Mouse (Mus musculus) intestine, embryonic 15.5 days (tissue): Measurements from ENCODE around the gene Sqstm1. TPM values are rescaled to one million over a fixed set of nuclear protein-coding genes. Genes with fewer than 3 reads are reported as not detected.

Experiments used
- ATAC-seq: fragments of 200-750 bp; cut with Nextera tagmentation; 2 replicates; pipeline ENCODE4 v1.8.0; 2017; ENCODE audit warnings: moderate TSS enrichment, moderate library complexity
- H3K27ac ChIP-seq: fragments of 300-500 bp; sonication (generic); 2 replicates; pipeline ENCODE4 v1.5.1; 2015; ENCODE audit warnings: mild to moderate bottlenecking, inconsistent platforms
- H3K27me3 ChIP-seq: fragments of 300-500 bp; sonication (generic); replicated peaks from 2 replicates; pipeline ENCODE4 v1.6.1; 2015; ENCODE audit warnings: inconsistent platforms
- H3K36me3 ChIP-seq: fragments of 300-500 bp; sonication (generic); 2 replicates; pipeline ENCODE4 v1.6.1; 2015; ENCODE audit warnings: inconsistent platforms
- H3K4me1 ChIP-seq: fragments of 300-500 bp; sonication (generic); replicated peaks from 2 replicates; pipeline ENCODE4 v1.6.1; 2015; ENCODE audit warnings: inconsistent platforms
- H3K4me2 ChIP-seq: fragments of 300-500 bp; sonication (generic); replicated peaks from 2 replicates; pipeline ENCODE4 v1.6.1; 2015; ENCODE audit warnings: mild to moderate bottlenecking, inconsistent platforms
- H3K4me3 ChIP-seq: fragments of 300-500 bp; sonication (generic); replicated peaks from 2 replicates; pipeline ENCODE4 v1.5.1; 2015; ENCODE audit warnings: inconsistent platforms
- H3K9ac ChIP-seq: fragments of 300-500 bp; sonication (generic); 2 replicates; pipeline ENCODE4 v1.6.1; 2015; ENCODE audit warnings: inconsistent platforms
- H3K9me3 ChIP-seq: fragments of 300-500 bp; sonication (generic); 2 replicates; pipeline ENCODE4 v1.6.1; 2016; ENCODE audit warnings: inconsistent platforms
- WGBS: fragments of 180-500 bp; shearing (Covaris S2); methylation state at CpG from one replicate; pipeline ENCODE4 v1.1.7; 2015; 5-methylcytosine and 5-hydroxymethylcytosine counted together
- polyA plus RNA-seq: library from polyadenylated mRNA; unstranded; fragments of >200 nt; fragmentation: Nextera tagmentation; extraction: Ambion mirVana; gene quantifications from 2 replicates; pipeline ENCODE4 v1.2.1, GENCODE M21; 2015

Sqstm1 gene
- 189 and 205 TPM in 2 replicates for polyA plus RNA-seq

- peak within 1 kb of the TSS; percentile 99 for H3K27ac ChIP-seq
- under 1% methylated on average over 48 of the region's 48 CpGs for WGBS
Observed at GRCm38 (mm10) chr11:50210505-50211151, at the start of gene Sqstm1, which contains the start of gene Mgat4b. Gene Sqstm1 (minus strand): TSS chr11:50210827. Gene Mgat4b (plus strand): TSS chr11:50210890.

GRCm38 (mm10) chr11:50258310-50258709 lies 47.7 kb upstream of the Sqstm1 start:
- 82% methylated on average over 7 of the region's 7 CpGs for whole genome bisulfite sequencing
- H3K36me3 ChIP-seq, result peaks cover 46% of the 10 kb centered on the region
- no peak overlapping the region for H3K4me3 ChIP-seq

More at GRCm38 (mm10) chr11:50210505-50211151, at the start of gene Sqstm1, which contains the start of gene Mgat4b:
- peak within 1 kb of the TSS; percentile 97 for H3K9ac ChIP-seq
- peak within 1 kb of the TSS; percentile 96 for H3K4me3 ChIP-seq
- peak within 1 kb of the TSS; percentile 67 for H3K4me2 ChIP-seq
- peaks cover 21% of the 10 kb centered on the region for H3K36me3 ChIP-seq
- peaks cover 20% of the 10 kb centered on the region; the same call in 1 of the 2 replicates for H3K4me1 ChIP-seq
- H3K9me3 ChIP-seq, result no peaks in the 10 kb centered on the region
- H3K27me3 ChIP-seq, result no peaks in the 10 kb centered on the region
- peak; percentile 80 for ATAC-seq

GRCm38 (mm10) chr11:50256615-50257014 lies 46.0 kb upstream of the Sqstm1 start:
- 83% methylated on average over 7 of the region's 7 CpGs for WGBS
- H3K27ac ChIP-seq, result no peak overlapping the region
- ATAC-seq, result no peak
- peaks cover 35% of the 10 kb centered on the region for H3K36me3 ChIP-seq
- no peak overlapping the region for H3K4me2 ChIP-seq
- no peaks in the 10 kb centered on the region for H3K9me3 ChIP-seq
- peaks cover 13% of the 10 kb centered on the region; the same call in 1 of the 2 replicates for H3K4me1 ChIP-seq
- no peak overlapping the region for H3K9ac ChIP-seq
- no peak overlapping the region for H3K4me3 ChIP-seq
- H3K27me3 ChIP-seq, result no peaks in the 10 kb centered on the region

More at GRCm38 (mm10) chr11:50258310-50258709, 47.7 kb upstream of the Sqstm1 start:
- H3K9me3 ChIP-seq, result no peaks in the 10 kb centered on the region
- H3K9ac ChIP-seq, result no peak overlapping the region
- no peak overlapping the region for H3K27ac ChIP-seq
- ATAC-seq, result no peak
- H3K4me2 ChIP-seq, result no peak overlapping the region
- no peaks in the 10 kb centered on the region for H3K27me3 ChIP-seq
- H3K4me1 ChIP-seq, result peaks cover 2% of the 10 kb centered on the region; the same call in 1 of the 2 replicates

- Histone ChIP-seq H3K9me3 (no peaks in the 10 kb centered on the region), H3K27me3 (no peaks in the 10 kb centered on the region), H3K36me3 (peaks cover 16% of the 10 kb centered on the region), H3K9ac (no peak overlapping the region), H3K4me3 (no peak overlapping the region), H3K4me2 (no peak overlapping the region), H3K4me1 (peaks cover 13% of the 10 kb centered on the region; the same call in 1 of the 2 replicates), H3K27ac (no peak overlapping the region)
- no peak for ATAC-seq
- WGBS, result 69% methylated on average over 12 of the region's 12 CpGs
Observed at GRCm38 (mm10) chr11:50254010-50254580, 43.5 kb upstream of the Sqstm1 start.

GRCm38 (mm10) chr11:50253393-50253792 lies 42.8 kb upstream of the Sqstm1 start:
- H3K4me2 ChIP-seq, result no peak overlapping the region
- H3K4me3 ChIP-seq, result no peak overlapping the region
- H3K36me3 ChIP-seq, result peaks cover 10% of the 10 kb centered on the region
- ATAC-seq, result no peak
- H3K9ac ChIP-seq, result no peak overlapping the region
- peaks cover 13% of the 10 kb centered on the region; the same call in 1 of the 2 replicates for H3K4me1 ChIP-seq
- no peak overlapping the region for H3K27ac ChIP-seq
- H3K9me3 ChIP-seq, result no peaks in the 10 kb centered on the region
- H3K27me3 ChIP-seq, result no peaks in the 10 kb centered on the region
- 41% methylated on average over 1 of the region's 1 CpGs for WGBS

- WGBS, result 45% methylated on average over 11 of the region's 11 CpGs
- no peak overlapping the region for H3K4me3 ChIP-seq
- H3K36me3 ChIP-seq, result peaks cover 6% of the 10 kb centered on the region
- peak overlapping the region; percentile 14; the same call in 1 of the 2 replicates for H3K27ac ChIP-seq
- no peak overlapping the region for H3K9ac ChIP-seq
- H3K27me3 ChIP-seq, result no peaks in the 10 kb centered on the region
- ATAC-seq, result peak; percentile 76
- H3K9me3 ChIP-seq, result no peaks in the 10 kb centered on the region
- peaks cover 13% of the 10 kb centered on the region; the same call in 1 of the 2 replicates for H3K4me1 ChIP-seq
- peak overlapping the region; percentile 6; the same call in 1 of the 2 replicates for H3K4me2 ChIP-seq
Observed at GRCm38 (mm10) chr11:50252684-50253265, 42.1 kb upstream of the Sqstm1 start.

- WGBS, result 47% methylated on average over 3 of the region's 3 CpGs
- Histone ChIP-seq H3K4me2 (no peak overlapping the region), H3K27ac (peak overlapping the region; percentile 14; the same call in 1 of the 2 replicates), H3K4me1 (peaks cover 13% of the 10 kb centered on the region; the same call in 1 of the 2 replicates), H3K9me3 (no peaks in the 10 kb centered on the region), H3K36me3 (peaks cover 5% of the 10 kb centered on the region; the same call in 1 of the 2 replicates), H3K4me3 (no peak overlapping the region), H3K9ac (no peak overlapping the region), H3K27me3 (no peaks in the 10 kb centered on the region)
- ATAC-seq, result peak; percentile 37; the same call in 1 of the 2 replicates
Observed at GRCm38 (mm10) chr11:50252166-50252565, 41.5 kb upstream of the Sqstm1 start.

GRCm38 (mm10) chr11:50248473-50249171 lies 38.0 kb upstream of the Sqstm1 start:
- ATAC-seq, result no peak
- H3K4me3 ChIP-seq, result no peak overlapping the region
- H3K4me1 ChIP-seq, result peaks cover 13% of the 10 kb centered on the region; the same call in 1 of the 2 replicates
- WGBS, result 67% methylated on average over 7 of the region's 7 CpGs
- H3K27ac ChIP-seq, result no peak overlapping the region
- no peaks in the 10 kb centered on the region for H3K36me3 ChIP-seq
- no peaks in the 10 kb centered on the region for H3K27me3 ChIP-seq
- no peak overlapping the region for H3K9ac ChIP-seq
- H3K9me3 ChIP-seq, result no peaks in the 10 kb centered on the region
- no peak overlapping the region for H3K4me2 ChIP-seq

GRCm38 (mm10) chr11:50245269-50245668 lies 34.6 kb upstream of the Sqstm1 start:
- H3K27ac ChIP-seq, result no peak overlapping the region
- WGBS, result 69% methylated on average over 5 of the region's 5 CpGs
- no peak for ATAC-seq

GRCm38 (mm10) chr11:50243926-50244325 lies 33.3 kb upstream of the Sqstm1 start:
- no peak overlapping the region for H3K4me2 ChIP-seq
- H3K9me3 ChIP-seq, result no peaks in the 10 kb centered on the region
- H3K36me3 ChIP-seq, result no peaks in the 10 kb centered on the region
- no peaks in the 10 kb centered on the region for H3K27me3 ChIP-seq
- WGBS, result 76% methylated on average over 6 of the region's 6 CpGs
- no peak overlapping the region for H3K27ac ChIP-seq
- no peak overlapping the region for H3K4me3 ChIP-seq
- no peak overlapping the region for H3K9ac ChIP-seq
- no peaks in the 10 kb centered on the region for H3K4me1 ChIP-seq
- ATAC-seq, result no peak

More at GRCm38 (mm10) chr11:50245269-50245668, 34.6 kb upstream of the Sqstm1 start:
- Histone ChIP-seq H3K36me3 (no peaks in the 10 kb centered on the region), H3K9ac (no peak overlapping the region), H3K9me3 (no peaks in the 10 kb centered on the region), H3K4me1 (no peaks in the 10 kb centered on the region), H3K27me3 (no peaks in the 10 kb centered on the region), H3K4me3 (no peak overlapping the region), H3K4me2 (no peak overlapping the region)

GRCm38 (mm10) chr11:50240235-50240911 lies 29.7 kb upstream of the Sqstm1 start:
- Histone ChIP-seq H3K4me2 (no peak overlapping the region), H3K9me3 (no peaks in the 10 kb centered on the region), H3K27ac (no peak overlapping the region), H3K27me3 (0 out of 2 replicates have a peak, but pooled peaks cover 10% of the 10 kb centered on the region), H3K4me3 (no peak overlapping the region), H3K4me1 (peaks cover 15% of the 10 kb centered on the region), H3K9ac (no peak overlapping the region), H3K36me3 (no peaks in the 10 kb centered on the region)
- ATAC-seq, result no peak
- 81% methylated on average over 7 of the region's 7 CpGs for WGBS
